Mouse (Mus musculus) 3134 (cell line): Measurements from ENCODE around the gene Mogs.

Source experiments
- DNase-seq: peaks from one replicate; pipeline ENCODE4 v3.0.0-alpha.2; 2011; ENCODE audit warnings: low spot score; ENCODE audit not compliant: insufficient read length; ENCODE audit errors: extremely low read depth

The Mogs gene

GRCm38 (mm10) chr6:83120930-83121862 is 5.9 kb downstream of the Mogs start, which contains the start of gene Wbp1:
Gene Wbp1 (minus strand): TSS chr6:83121559.
- peak; percentile 92 for DNase-seq

GRCm38 (mm10) chr6:83121863-83122710 is 6.8 kb downstream of the Mogs start:
- no peak for DNase-seq

GRCm38 (mm10) chr6:83122961-83123360 is 7.7 kb downstream of the Mogs start:
- DNase-seq, result no peak

GRCm38 (mm10) chr6:83124851-83125312 is 9.6 kb downstream of the Mogs start:
- DNase-seq, result peak; percentile 86

- DNase-seq, result no peak
Observed at GRCm38 (mm10) chr6:83125331-83125730, 10.0 kb downstream of the Mogs start, which contains the start of gene Ino80b. Gene Ino80b (minus strand): TSS chr6:83125431.

GRCm38 (mm10) chr6:83127419-83127818 is 12.1 kb downstream of the Mogs start:
- DNase-seq, result no peak

- DNase-seq, result no peak
Observed at GRCm38 (mm10) chr6:83131469-83132034, 16.3 kb downstream of the Mogs start.

- no peak for DNase-seq
Observed at GRCm38 (mm10) chr6:83132176-83132919, 17.1 kb downstream of the Mogs start.

- DNase-seq, result no peak
Observed at GRCm38 (mm10) chr6:83134226-83134625, 18.9 kb downstream of the Mogs start.

- no peak for DNase-seq
Observed at GRCm38 (mm10) chr6:83134951-83135513, 19.7 kb downstream of the Mogs start, which contains the start of gene Rtkn. Gene Rtkn (plus strand): TSS chr6:83135463.

- peak; percentile 73 for DNase-seq
Observed at GRCm38 (mm10) chr6:83135571-83136161, 20.4 kb downstream of the Mogs start.

- peak; percentile 72 for DNase-seq
Observed at GRCm38 (mm10) chr6:83136291-83136880, 21.1 kb downstream of the Mogs start.

GRCm38 (mm10) chr6:83136881-83137575 is 21.7 kb downstream of the Mogs start:
- DNase-seq, result peak; percentile 85

- peak; percentile 83 for DNase-seq
Observed at GRCm38 (mm10) chr6:83137576-83137950, 22.3 kb downstream of the Mogs start.

GRCm38 (mm10) chr6:83138056-83138455 is 22.8 kb downstream of the Mogs start:
- no peak for DNase-seq

- DNase-seq, result no peak
Observed at GRCm38 (mm10) chr6:83140044-83140443, 24.7 kb downstream of the Mogs start.

- no peak for DNase-seq
Observed at GRCm38 (mm10) chr6:83141636-83142035, 26.3 kb downstream of the Mogs start.

- no peak for DNase-seq
Observed at GRCm38 (mm10) chr6:83142211-83142731, 27.0 kb downstream of the Mogs start.
